Mouse (Mus musculus) lung, adult 2 months (tissue): Measurements from ENCODE around the gene Gramd1b.

Source experiments
- CTCF ChIP-seq: fragments of 200-500 bp; IDR thresholded peaks from 2 replicates; pipeline ENCODE4 v1.5.1; 2011; ENCODE audit warnings: mild to moderate bottlenecking, low read length, control low read depth; ENCODE audit not compliant: insufficient read depth
- POLR2A ChIP-seq: fragments of 200-500 bp; IDR thresholded peaks from 2 replicates; pipeline ENCODE4 v1.6.1; 2011; ENCODE audit warnings: low read depth, mild to moderate bottlenecking, control low read depth, low read length, borderline replicate concordance; ENCODE audit errors: extremely low read depth

- TF ChIP-seq CTCF: no peak
- TF ChIP-seq POLR2A: no peak
Observed at GRCm38 (mm10) chr9:40555243-40555642, 24.1 kb upstream of the Gramd1b start.
